Mouse (Mus musculus): ENCODE results near the gene Sacs.

Sacs gene

DNA sequence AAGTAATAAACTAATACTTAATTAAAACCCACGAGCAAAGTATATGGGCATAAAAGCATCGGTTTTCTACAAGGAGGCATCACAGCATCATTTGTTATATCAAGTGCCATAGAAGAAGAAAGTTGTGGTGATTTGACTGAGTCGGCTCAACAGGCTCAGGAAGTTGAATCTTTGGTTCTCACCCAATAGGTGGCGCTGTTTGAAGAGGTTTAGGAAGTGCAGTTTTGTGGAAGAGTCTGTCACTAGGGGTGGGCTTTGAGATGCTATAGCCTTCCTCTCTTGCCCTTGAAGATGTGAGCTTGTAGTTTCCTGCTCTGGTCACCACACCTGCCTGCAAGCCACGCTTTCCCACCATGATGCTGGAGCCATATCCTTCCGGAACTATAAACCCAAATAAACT lies 104.4 kb downstream of the Sacs start:
- no peak for DNase-seq

DNA sequence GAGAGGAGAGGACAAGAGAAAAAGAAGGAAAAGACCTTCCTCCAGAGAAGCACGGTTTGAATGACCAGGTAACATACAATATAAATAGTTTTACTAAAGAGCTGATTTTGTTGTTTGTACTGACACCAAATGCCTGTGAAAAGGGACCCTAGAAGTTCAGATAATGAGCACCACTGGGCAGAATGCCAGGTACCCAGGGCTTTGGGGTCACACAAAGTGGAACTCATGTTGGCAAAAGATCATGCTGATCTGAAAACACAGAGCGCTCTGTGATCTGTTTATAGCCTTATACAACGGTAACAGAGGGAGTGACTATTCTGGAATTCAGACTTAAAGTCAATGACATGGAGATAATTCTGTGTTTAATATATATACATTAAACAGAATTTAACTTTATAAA lies 108.2 kb downstream of the Sacs start:
- DNase-seq: no peak

DNA sequence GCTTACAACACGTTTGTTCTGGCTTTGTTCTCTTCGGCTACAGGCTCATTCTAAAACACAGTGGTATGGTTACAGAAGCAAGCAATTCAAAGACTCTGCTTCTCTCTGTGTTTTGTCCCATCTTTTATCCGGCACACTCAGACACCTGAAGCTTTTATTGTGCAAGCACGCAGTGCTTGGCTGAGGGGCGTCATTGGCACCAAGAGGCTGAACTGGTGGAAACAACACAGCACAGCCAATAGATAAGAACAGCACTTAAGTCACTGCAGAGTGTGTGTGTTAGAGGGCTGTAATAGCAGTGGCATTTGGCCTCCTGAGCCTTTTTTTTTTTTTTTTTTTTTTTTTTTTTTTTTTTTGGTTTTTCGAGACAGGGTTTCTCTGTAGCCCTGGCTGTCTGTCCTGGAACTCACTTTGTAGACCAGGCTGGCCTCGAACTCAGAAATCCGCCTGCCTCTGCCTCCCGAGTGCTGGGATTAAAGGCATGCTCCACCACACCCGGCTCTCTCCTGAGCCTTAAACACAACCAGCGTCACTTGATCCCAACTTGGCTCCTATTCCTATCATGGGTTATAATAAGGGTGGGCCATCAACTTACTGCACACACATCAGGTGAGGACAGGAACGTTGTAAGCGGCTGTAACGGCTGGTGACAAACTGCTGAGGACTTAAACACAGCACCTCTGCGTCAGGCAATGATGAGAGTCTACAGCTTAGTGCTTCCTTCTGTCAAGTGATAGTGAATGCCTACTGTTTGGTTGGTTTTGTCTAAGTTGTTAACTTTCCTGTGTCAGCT lies 114.5 kb downstream of the Sacs start:
- no peak for DNase-seq

DNA sequence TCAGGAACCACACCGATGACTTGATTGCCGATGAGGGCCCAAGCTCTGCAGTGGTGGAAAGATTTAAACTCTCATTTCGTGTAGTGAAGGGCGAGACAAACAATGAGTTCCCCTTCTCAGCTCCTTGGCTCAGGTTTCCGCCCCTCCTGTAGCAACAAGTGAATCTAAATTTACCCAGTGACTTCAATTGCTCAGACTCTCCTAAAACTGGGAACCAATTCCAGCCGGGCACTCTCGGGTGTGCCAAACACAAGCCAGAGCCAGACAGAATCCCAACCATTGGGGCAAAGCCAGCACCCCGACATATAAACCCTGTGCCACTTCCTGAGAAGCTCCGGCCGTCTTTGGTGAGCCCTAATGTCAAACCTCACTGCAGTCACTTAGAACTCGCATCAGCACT lies 120.1 kb downstream of the Sacs start, which contains the start of gene Sgcg:
Gene Sgcg, minus strand, starts transcription at position 139 of the 400 bp plus-strand sequence.
- DNase-seq: no peak

DNA sequence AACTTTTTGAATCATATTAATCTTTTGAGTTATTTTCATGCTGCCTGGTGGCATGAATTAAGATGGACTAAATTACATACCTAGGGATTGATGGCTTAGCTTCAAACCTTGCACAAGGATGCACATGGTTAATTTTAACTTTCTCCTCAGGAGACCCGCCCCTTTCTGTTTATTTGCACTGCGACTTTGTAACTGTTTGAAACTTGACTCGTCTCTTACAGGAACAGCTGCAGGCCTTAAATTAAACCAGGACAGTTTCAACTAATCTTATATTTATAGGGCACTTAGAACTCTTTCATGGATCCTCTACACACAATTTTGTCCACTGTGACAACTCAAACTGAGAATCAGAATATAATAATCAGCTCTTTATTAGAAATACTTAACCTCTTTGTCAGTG lies 120.8 kb downstream of the Sacs start:
- DNase-seq: no peak

DNA sequence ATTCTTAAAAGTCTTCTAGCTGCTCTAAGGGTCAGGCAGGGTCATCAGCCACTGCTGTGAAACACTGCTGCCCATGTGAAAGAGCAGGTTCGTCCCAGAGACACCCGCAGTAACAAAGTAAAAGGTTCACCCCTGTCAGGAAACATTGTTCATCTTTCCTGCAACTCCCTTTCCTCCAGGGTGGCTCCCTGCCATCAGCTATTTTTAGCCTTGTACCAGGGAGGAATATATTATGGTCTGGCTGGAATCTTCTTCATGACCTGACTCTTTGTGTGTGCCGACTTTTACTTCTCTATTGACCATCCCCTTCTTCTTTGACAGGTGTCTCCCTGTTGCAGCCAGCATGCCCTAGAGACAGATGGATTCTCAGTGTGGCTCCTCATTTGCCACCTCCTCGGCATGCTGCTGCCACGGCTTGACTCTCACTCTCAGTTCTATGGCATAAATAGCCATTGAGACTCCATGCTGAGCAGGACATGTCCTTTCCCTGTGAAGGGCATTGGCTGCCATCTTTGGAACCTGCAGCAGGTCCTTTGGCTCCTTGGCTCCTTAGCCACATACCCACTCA lies 129.7 kb downstream of the Sacs start:
- no peak for DNase-seq

DNA sequence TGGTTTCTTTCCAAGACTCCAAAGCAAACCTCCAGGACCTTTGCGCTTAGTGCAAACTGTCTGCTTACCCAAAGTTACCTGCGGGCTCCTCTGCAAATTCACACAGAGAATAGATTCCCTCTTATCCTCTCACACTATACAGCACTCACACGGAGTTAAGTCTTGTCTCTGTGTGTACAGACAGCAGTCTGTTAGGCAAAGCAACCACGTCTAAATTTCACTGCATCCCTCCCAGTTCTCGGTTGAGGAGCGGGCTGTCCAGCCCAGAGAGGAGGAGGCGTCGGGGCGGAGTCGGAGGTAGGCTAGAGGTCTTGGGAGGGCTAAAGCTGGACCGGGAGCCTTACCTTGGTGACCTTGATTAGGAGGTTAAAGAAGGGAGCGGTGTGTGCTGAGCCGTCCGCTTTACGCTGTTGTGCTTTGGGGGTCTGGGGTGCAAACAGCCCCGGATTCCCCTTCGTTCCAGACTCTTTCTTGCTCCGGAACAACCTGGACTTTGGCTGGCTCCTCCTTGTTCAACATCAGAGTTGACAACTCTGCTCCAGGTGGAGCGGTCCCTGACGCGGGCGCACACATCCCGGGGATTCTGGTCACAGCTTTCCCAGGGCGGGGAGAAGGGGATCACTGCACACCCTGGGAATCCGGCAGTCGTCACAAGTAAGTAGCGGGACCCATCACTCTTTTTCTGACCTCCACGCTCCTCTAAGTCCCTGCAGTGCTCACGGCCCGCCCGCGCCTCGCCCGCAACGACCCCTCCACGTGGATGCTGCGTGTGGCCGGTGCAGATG lies 136.3 kb downstream of the Sacs start:
- no peak for DNase-seq

DNA sequence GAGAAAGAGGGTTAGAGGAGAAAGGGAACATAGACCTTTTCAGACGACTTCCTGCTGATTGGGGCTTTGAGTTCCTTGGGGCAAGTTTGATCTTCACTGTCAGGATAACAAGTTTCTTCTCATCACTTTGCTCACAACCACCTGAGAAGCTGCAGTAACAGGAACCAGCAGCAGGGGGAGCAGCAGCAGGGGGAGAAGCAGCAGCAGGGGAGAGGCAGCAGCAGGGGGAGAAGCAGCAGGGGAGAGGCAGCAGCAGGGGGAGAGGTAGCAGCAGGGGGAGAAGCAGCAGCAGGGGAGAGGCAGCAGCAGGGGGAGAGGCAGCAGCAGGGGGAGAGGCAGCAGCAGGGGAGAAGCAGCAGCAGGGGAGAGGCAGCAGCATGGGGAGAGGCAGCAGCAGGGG lies 139.0 kb downstream of the Sacs start:
- DNase-seq: peak in 1 of 2 experiments; percentile 33

DNA sequence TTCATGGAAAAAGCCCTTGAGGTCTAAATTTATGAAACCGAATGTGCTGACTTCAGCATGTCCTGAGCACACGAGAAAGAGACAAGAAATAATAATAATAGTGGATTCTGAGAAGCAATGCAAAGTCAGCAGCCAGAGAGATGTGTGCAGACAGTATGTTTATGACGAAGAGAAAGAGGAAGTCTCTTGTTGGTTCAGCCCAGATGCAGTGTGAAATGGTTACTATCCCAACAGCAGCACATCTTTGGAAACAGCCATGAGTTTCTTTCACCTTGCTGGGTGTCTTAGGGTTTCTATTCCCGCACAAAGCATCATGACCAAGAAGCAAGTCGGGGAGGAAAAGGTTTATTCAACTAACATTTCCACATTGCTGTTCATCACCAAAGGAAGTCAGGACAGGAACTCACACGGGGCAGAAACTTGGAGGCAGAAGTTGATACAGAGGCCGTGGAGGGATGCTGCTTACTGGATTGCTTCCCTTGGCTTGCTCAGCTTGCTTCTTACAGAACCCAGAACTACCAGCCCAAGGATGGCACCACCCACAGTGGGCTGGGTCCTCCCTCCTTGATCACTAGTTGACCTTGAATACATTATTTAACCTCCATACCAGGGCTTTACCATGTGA lies 140.5 kb downstream of the Sacs start:
- DNase-seq: no peak

DNA sequence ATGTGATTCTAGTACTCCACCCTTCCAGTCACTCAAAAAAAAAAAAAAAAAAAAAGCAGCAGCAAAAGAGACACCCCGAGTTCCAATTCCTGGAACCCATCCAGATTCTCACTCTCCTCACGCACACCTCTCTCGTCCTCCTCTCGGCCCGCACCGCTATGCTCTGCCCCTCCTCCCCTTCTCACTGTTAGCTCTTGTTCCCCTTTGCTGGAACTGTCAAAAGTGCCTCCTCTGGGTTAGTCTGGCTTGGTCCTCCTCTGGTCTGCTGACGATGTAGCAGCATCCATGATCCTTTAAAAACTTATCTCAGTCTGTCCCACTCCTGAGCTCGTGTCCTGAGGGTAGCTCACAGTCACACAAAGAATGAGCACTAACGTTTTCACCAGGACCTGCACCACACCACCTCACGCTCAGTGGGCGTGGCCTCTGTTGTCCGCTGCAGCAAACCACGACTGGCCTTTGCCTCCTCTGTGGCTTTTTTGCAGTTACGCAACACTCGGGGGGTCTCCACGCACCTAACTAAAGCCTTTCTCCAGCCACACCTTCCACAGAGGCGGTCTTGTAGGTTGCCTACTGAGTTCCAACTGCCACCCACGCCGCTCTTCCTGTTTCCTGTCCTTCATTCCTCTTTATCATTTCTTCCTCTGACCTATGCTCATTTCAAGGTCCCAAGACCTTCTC lies 150.5 kb downstream of the Sacs start:
- no peak for DNase-seq

Data from lung, adult 18-20 months (tissue).